Mouse (Mus musculus) layer of hippocampus, postnatal 36 days (tissue): ENCODE measurements around the gene Pprc1. TPM values are rescaled to one million over a fixed set of nuclear protein-coding genes. Genes with fewer than 3 reads are reported as not detected.

ENCODE experiments used
- DNase-seq, 2 experiments: peaks; one replicate each; pipeline ENCODE4 v3.0.0; 2022
- total RNA-seq, 2 experiments: library from RNA; stranded (reverse); gene quantifications; 2 replicates each; pipeline ENCODE4 v1.2.3; 2021

The Pprc1 gene
- total RNA-seq, 2 experiments from 2014 or later: 29.7 to 30.9 TPM

DNA sequence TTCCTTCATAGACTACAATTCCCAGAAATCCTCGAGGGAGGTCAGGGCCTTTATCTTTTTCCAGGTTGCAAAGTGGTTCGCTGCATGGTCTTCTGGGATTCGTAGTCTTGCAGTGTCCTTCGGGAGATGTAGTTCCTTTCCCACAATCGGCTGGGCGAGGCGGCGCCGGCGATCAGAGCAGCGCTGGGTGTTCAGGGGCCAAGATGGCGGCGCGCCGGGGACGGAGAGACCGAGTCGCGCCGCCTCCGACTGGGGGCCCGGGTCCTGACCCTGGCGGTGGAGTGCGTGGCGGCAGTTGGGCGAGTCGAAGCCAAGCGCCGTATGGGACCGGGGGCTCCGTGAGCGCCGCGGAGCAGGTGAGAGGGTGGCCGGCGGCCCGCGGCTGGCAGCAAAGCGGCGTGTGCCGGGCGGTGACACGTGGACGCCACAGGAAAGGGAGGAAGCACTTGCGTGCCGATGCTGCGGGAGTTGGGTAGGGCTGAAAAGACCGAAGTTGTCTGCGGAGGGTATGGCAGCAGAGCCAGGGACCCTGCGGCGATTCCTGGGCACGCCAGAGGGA is 11.8 kb downstream of the Pprc1 start:
- DNase-seq: peak; percentile 90 to 92

DNA sequence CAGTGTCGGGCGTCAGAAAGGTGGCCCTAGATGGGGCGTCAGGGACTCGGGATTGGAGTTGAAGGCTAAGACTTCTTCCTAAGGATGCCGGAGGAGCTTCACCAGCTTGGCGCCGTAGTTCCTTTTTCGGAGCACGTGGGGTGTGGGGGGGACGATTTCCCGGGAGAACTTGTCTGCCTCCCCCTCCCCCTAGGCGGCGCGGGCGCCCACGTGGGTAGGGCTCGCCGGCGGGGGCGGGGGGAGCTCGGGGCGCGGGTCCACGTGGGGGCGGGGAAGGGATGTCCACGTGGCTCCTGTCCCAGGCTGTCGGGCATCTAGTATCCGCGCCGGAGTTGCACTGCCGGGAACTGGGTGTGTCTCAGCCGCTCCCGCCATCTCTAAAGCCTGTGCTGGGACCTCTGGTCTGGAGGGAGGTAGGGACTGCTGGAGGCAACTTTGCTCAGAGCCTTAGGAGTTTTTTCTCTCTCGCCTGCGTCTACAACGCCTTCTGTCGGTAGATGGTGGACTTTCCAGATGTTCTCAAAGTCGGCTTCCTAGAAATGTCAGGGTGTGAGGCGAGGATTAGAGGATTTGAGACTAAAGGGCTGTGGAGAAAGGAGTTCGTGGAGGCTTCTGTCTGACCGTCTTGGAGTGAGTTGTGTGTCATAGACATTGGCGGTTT is 12.4 kb downstream of the Pprc1 start:
- peak in 1 of 2 experiments; percentile 80 for DNase-seq

DNA sequence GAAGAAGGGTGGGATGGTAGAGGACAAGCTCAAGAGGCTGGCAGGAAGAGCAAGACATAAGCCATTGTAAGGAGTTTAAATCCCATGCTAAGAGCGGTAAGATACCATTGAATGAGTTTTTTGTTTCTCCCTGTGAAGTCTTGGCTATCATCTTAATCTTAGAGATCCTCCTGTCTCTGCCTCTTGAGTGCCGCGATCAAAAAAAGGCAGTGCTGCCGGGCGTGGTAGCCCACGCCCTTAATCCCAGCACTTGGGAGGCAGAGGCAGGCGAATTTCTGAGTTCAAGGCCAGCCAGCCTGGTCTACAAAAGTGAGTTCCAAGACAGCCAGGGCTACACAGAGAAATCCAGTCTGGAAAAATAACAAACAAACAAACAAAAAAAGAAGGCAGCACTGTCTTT is 13.8 kb downstream of the Pprc1 start:
- no peak for DNase-seq

DNA sequence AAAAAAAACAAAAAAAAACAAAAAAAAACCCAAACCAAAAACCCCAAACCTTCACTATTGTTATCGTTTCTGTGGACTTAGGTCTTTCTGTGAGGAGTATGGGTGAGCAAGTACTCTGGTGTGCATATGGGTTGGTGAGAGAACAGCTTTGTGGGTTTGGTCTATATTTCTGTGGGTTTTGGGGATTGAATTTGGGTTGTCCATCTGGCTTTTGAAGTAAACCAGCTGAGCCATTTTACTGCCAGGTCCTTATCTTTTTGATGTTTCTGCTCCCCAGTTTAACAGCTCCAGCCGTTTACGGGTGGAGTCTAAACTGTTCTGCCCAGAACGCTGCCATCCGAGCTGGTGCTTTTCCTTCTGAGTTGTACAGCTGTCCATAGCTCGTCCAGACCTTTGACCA is 16.2 kb downstream of the Pprc1 start:
- no peak for DNase-seq

DNA sequence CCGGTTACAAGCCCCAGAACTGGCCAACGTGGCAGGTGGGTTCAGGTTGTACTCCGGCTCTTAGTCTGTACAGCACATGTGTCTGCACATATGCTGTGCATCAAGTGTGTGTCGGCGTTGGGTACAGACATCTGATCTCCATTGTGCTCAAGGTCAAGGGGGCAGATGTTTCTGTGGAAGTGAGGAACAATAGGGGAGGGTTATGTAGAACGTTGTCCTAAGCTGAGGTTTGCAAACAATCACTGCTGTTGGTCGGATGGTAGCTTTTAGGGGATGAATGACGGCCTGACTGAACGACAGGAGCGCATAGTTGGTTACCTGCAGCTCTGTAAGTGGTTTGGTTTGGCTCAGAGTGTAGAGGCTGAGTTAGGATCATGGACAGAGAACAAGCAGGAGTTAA is 23.4 kb downstream of the Pprc1 start:
- DNase-seq: no peak

DNA sequence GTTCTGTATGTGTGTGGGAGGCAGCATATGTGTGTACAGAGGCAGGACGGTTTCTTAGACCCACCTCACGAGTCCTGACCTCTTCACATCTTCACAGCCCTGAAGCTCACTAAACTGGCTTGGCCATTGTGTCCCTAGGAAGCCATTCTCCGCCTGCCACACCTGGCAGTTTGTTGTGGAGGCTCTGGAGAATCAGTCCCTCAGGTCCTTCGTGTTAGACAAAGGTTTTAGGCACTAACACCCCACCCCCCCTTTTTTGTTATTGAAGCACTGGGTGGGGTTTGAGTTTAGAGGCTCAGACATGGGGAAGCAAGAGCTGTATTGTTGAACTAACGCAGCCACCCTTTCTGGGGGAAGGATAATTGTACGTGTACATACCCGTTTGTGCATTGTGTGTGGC is 28.6 kb downstream of the Pprc1 start:
- no peak for DNase-seq

DNA sequence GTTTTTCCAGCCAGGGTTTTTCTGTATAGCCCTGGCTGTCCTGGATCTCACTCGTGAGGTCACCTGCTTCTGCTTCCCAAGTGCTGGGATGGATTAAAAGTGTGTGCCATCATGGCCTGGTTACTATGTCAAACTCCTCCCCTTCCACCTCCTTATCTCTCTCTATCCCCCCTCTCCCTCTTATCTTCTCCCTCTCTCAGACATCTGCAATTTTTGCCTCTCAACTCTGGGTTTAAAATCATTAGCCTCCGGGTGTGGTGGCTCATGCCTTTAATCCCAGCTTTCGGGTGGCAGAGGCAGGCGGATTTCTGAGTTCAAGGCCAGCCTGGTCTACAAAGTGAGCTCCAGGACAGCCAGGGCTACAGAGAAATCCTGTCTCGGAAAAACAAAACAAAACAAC is 29.6 kb downstream of the Pprc1 start:
- DNase-seq: no peak

DNA sequence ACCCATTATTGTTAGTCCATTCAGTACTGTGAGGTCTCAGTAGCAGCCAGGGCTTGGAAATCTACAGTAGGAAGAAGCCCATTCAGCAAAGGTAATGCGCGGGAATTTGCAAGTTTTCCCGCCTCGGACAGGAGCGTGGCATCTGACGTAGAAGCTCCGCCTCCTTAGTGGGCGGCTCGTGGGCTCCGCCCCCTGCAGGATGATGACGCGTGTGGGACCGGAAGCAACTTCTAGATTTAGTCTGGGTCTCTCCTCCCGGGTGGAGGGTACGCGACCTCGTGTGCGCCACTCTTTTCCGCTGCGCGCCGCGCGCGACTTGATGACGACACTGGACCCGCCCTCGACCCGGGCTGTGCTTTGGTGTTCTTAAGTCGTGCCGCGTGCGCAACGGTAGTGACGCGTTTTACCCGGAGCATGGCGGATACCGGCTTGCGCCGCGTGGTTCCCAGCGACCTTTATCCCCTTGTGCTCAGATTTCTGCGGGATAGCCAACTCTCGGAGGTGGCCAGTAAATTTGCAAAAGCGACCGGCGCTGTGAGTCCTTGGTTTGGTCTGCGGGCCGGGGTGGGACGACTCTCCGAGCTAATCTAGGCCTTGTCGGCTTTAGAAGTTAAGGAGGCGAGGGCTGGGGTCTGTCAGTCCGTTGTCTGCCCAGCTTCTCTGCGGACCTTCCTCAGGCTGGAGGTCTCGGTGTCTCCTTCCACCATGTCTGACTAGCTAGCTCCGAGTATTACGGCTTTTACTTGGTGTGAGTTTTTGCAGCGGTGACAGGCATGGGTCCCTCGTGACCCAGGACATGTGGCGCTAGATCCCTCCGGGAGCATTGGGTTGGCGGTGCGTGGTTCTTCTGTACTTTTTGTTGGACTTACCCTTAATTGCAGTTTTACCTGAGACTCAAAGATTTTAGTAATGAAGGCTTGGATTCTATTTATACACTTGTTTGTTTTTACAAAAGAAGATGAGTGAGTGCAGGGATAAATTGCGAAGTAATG is 31.2 kb downstream of the Pprc1 start, which contains the start of gene Nolc1:
Gene Nolc1 (plus strand): TSS at position 248 of the 992 bp plus-strand sequence.
- DNase-seq: peak; percentile 100

DNA sequence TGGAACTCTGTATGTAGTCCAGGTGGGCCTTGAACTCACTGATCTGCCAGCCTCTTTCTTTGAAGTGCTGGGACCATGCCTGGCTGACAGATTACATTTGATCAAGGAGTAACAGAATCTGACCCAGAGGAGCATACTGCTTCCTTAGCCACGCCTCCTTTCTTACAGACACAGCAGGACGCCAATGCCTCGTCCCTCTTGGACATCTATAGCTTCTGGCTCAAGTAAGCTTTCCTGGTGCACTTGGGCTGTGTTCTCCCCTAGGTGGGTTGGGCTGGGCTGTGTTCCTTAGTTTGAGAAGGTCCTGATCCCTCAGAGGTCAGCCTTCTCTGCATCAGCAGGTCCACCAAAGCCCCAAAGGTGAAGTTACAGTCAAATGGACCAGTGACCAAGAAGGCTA is 33.8 kb downstream of the Pprc1 start:
- no peak for DNase-seq

DNA sequence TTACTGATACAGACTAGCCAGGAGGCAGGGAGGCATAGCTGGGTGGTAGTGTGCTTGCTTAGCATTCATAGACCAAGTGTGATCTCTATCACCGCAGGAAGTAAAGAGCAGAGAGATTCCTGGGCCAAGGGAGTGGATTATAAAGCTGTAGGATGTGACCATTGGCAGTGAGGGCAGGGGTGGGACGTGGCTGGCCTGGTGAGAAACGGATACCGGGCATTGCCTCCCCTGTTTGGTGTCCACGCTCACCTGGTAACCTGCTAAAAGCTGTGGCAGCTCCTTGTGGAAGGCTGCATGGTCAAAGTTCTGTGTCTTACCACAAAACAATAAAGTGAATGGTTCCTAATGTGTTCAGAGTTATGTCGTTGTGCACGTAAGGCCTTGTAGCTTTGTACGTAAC is 40.5 kb downstream of the Pprc1 start:
- no peak for DNase-seq

DNA sequence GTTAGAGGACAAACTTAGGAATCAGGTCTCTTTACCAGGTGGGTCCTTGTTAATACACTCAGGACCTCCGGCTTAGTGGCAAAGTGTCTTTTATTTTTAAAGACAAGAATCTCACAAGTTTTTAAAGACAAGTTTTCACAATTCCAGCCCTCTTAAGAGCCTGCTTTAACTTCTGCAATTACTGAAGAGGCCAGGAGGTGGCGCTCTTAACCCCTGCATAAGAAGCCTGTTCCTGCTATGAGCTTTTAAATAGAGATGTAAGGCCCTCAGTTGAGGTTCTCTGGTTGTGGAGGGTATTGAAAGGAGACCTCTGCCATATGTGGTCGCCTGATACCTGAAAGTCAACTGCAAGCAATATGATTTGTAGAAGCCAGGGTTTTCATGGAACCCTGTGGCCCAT is 41.7 kb downstream of the Pprc1 start:
- peak in 1 of 2 experiments; percentile 31 for DNase-seq

DNA sequence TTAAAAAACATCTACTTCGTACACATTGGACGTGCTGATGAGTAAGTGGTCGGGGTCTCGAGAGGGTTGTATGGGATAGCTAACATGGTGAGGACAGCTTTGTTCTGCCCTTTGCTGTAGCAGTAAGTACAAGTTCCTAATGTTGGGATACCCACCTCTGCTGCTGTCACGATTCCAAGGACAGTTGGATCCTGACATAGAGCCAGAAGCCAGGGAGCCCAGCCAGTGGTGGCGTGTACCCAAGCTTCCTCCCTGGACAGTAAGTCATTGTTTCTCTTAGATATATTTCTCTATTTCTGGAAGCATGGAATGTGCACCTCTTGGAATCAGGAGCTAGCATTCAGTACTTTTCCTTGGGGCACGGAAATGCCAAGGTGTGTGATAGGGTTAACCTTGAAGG is 43.2 kb downstream of the Pprc1 start:
- DNase-seq: no peak

DNA sequence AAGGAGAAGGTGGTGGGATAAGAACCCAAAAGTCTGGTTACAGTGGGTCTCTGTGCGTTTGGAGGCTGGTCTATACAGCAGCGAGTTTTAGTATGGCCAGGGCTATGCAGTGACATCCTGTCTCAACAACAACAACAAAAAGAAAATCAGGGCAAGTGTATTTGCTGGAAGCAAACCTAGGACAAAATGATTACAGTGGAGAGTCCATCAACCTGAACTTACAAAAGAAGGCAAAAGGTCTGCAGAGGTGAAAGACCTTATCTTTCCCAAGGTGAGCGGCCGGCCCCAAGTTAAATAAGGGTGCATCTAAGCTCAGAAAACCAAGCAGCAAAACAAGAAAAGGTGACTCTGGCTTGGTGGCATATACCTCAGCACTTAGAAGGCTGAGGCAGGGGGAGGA is 47.0 kb downstream of the Pprc1 start:
- no peak for DNase-seq

DNA sequence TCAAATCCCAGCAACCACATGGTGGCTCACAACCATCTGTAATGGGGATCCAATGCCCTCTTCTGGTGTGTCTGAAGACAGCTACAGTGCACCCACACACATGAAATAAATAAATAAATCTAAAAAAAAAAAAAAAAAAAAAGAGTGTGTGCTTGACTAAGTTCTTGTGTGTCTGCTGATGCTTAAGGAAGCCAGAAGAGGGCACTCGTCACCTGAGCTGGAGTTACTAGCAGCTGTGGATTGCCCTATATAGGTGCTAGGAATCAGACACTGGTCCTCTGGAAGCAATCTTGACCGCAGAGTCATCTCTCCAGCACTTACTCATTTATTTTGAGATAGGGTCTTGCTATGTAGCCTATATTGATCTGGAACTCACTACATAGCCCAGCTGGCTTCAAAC is 49.5 kb downstream of the Pprc1 start:
- DNase-seq: no peak

DNA sequence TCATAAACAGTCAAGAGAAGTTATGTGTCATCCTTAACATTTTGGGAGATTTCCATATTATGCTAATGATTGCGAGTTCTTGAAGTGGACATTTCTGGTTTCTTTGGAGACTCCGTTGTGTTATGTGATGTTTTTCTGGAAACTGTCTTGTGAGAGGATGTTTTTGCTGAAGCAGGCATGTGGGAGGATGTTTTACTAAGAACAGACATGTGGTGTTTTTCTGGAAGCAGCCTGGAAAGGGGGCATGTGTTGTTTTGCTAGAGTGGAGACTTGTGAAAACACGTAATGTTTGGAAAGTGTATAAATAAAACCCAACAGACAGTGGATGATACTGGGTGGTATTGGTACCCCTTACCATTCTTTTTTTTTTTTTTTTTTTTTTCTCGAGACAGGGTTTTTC is 50.6 kb downstream of the Pprc1 start:
- DNase-seq: no peak

DNA sequence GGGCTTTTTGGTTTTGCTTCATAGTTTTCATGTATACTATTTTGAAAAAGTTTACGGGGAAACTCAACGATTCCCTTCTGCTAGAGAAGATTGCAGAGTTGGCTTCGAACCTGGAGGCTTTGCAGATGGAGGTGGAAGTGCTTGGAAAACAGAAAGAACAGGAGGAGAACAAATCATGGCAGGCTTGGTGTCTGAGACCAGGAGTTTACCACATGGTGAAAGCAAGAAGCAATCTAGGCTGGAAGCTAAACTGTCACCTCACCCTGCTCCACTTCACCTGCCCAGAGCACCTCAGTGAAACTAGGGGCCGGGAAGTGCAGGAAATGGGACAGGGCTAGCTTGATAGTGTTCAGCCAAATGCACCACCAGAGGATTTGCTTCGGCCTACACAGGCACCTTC is 51.7 kb downstream of the Pprc1 start:
- no peak for DNase-seq

DNA sequence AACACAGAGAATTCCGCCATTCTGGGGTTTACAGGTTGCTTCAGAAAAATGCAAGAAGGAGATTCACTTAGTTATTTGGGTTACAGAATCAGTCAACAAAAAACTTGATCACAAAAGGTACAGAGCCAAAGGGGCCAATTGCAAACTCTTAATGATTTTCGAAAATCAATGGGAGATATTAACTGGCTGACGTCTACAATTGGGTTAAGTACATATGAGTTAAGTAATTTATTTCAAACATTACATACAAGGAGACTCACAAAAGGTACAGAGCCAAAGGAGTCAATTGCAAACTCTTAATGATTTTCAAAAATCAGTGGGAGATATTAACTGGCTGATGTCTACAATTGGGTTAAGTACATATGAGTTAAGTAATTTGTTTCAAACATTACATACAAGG is 54.9 kb downstream of the Pprc1 start:
- DNase-seq: no peak

DNA sequence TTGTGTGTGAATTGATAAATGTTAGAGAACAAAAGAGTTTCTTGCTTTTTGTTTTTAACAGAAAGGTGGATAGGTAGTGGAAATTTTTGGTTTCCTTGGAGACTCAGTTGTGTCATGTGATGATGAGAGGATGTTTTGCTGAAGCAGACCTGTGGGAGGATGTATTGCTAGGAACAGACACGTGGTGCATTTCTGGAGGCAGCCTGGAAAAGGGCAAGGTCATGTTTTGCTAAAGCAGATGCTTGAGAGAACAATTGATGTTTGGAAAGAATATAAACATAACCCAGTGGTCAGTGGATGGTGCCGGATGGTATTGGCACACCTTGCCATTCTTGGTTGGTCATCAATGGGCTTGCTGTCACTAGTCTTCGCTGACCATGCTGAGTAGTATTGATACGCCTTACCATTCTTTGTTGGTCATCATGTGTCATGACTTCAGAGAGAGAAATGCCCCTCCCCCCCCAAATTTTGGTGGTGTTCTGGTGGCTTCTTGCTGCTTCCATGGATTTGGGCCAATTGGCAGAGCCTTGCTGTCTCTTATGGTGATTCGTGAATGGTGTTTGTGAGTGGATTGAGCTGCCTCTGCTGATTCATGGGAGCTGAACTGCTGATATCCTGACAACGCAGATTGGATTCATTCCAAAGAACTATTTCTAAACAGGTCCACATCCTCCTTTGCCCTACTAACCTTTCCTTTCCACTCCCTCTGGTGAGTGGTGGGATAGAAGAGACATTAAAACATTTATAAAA is 58.9 kb downstream of the Pprc1 start:
- no peak for DNase-seq

DNA sequence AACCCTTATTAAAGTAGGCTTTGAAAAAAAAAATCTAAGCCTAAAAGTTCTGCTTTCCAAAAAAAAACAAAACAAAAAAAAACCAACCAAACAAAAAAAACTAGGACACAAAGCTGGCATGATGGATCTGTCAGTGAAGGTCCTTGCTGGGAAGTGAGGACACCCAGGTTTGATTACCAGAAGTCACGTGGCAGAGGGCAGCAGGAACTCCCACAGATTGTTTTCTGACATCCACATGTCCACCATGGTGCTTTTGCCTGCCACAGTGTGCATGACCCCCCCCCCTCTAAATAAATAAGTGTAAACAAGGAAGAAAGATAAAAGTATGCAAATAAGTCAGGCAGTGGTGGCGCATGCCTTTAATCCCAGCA is 59.5 kb downstream of the Pprc1 start:
- no peak for DNase-seq

DNA sequence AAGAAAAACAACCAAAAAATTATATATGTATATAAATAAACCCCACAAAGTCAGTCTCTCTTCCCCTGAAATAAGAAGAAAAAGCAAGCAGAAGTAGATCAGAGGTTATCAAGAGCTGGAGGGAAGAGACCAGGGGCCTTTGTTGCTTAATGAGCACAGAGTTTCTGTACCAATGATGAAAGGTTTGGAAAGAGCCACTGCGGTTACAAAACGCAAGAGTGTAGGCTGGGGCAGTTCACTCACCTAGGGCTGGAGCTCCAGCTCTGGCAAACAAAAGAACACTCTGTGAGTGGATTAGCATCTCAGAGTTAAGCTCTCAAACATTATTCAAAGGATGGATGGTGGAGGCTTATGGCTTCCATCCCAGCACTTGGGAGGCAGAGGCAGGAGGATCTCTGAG is 65.5 kb downstream of the Pprc1 start:
- no peak for DNase-seq

DNA sequence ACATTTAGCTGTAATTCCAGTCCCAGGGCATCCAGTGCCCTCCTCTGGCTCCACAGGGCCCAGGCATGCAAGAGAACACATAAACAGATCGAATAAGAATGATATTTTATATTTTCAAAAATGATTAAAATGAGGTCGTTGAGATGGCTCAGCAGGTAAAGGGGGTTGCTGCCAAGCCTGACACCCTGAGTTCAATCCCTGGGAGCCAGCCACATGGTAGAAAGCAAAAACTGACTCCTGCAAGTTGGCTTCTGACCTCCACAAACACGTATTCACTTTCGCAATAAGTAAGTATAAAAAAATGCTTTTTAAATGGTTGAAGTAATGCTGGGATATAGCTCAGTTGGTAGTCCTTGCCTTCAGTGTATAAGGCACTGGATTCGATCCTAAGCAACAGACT is 66.1 kb downstream of the Pprc1 start:
- DNase-seq: no peak

DNA sequence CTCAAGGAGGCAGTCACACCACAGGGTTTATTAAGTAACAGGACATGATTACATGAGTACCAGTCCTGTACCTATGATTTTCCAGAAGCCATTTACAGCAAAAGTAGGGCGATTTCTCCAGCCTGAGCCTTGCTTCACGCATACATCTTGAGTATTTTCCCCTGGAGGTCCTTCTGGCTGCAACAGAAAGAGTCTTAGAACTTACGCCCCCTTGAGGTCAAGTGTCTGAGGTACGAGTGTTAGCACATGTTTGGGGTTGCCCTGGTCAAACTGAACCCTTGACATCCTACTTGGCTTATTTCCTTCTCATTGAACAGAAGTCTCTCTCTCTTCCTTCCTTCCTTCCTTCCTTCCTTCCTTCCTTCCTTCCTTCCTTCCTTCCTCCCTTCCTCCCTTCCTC is 69.9 kb downstream of the Pprc1 start:
- no peak for DNase-seq

DNA sequence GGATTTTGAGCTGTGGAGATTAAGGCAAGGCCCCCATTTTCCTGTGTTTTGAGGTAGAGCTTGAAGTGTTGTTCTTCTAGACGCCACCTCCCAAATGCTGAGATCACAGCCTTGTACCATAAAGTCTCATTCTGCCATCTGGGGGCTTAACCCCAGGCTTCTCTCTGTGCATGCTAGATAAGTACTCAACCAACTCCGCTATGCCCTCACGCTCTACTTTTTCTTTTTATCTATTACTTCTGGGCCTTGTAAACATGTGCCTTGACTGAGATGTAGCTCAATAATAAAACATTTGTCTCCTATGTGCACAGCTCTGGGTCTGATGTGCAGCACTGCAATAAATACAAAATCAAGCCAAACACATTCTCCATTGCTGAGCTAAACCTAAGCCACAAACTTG is 74.8 kb downstream of the Pprc1 start:
- no peak for DNase-seq
